Mouse (Mus musculus): ENCODE measurements around the gene Add2.

DNA sequence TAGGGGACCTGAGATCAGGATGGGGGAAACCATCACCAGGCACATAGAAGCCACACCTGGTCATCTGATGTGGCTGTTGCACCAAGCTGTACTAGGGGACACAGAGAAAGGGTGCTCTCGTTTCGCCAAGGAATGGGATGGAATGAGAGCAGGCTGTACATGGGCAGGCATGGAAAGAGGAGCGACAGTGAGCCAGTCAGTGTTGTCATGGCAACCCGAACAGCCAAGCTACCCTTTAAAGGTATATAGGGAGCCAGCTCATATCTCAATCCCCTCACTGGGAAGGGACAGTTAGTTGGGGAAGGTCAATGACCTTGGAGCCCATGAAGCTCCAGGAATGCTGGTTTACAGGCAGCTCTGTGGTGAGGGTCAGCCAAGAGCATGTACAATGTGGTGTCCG is 73.0 kb downstream of the Add2 start:
- TF ChIP-seq CTCF (IDR thresholded peaks at IDR 0.05; ENCODE audit: borderline replicate concordance, insufficient read depth, low read length): no peak
- no peak for TF ChIP-seq POLR2A (IDR thresholded peaks at IDR 0.05; ENCODE audit: low read depth, low read length)

Measured in embryonic fibroblast, embryonic 13.5 days (primary cell).